Mouse (Mus musculus) sigmoid colon, adult 10 weeks (tissue): Measurements from ENCODE around the gene 2810006K23Rik. TPM values are rescaled to one million over a fixed set of nuclear protein-coding genes. Genes with fewer than 3 reads are reported as not detected.

Source experiments
- polyA plus RNA-seq: library from polyadenylated mRNA; stranded (reverse); fragments of 350-450 nt; fragmentation: Illumina TruSeq; extraction: RNeasy Lipid Tissue Mini Kit (QIAGEN cat#74804); gene quantifications from one replicate; pipeline ENCODE4 v1.2.3, GENCODE M21; 2014; ENCODE audit warnings: low read depth, low replicate concordance

The 2810006K23Rik gene
- polyA plus RNA-seq: 12.7 TPM

GRCm38 (mm10) chr5:124327510-124328364, at the start of gene 2810006K23Rik, which contains the start of gene Mphosph9:
Gene 2810006K23Rik, plus strand, starts transcription at chr5:124328089.
Gene Mphosph9, minus strand, starts transcription at chr5:124327972.

GRCm38 (mm10) chr5:124362982-124363381, 35.1 kb downstream of the 2810006K23Rik start, which contains the start of gene Cdk2ap1:
Gene Cdk2ap1, minus strand, starts transcription at chr5:124363082.

Other genes starting within 250 kb of the 2810006K23Rik start
- gene Abcb9, start 232.3 kb upstream of the 2810006K23Rik start, polyA plus RNA-seq: 0.79 TPM
- 1.2 TPM for gene Ogfod2, start 215.8 kb upstream of the 2810006K23Rik start, polyA plus RNA-seq
- gene Arl6ip4, start 212.0 kb upstream of the 2810006K23Rik start, polyA plus RNA-seq: 1.7 TPM
- gene Pitpnm2, start 78.3 kb upstream of the 2810006K23Rik start, polyA plus RNA-seq: 1.4 TPM
- gene Mphosph9, start 117 bp upstream of the 2810006K23Rik start, polyA plus RNA-seq: 9.0 TPM
- gene Cdk2ap1, start 35.0 kb downstream of the 2810006K23Rik start, polyA plus RNA-seq: 108 TPM
- 105 TPM for gene Sbno1, start 97.9 kb downstream of the 2810006K23Rik start, polyA plus RNA-seq
- 128 TPM for gene Kmt5a, start 111.8 kb downstream of the 2810006K23Rik start, polyA plus RNA-seq
- gene Rilpl2, start 150.3 kb downstream of the 2810006K23Rik start, polyA plus RNA-seq: 0.95 TPM
- 1.1 TPM for gene Snrnp35, start 155.0 kb downstream of the 2810006K23Rik start, polyA plus RNA-seq
- 2.4 TPM for gene Rilpl1, start 203.3 kb downstream of the 2810006K23Rik start, polyA plus RNA-seq
- 1,811 TPM for gene Tmed2, start 212.6 kb downstream of the 2810006K23Rik start, polyA plus RNA-seq
- 19.1 TPM for gene Ddx55, start 224.8 kb downstream of the 2810006K23Rik start, polyA plus RNA-seq